ENCODE assay signal across 26 mouse cellular contexts in genomic region chr6:143023691-143024090, GRCm38 (mm10). TPM values are rescaled to one million over a fixed set of nuclear protein-coding genes. Genes with fewer than 3 reads are reported as not detected.
"Had no signal": no experiment of that assay in that cellular context is flagged by ENCODE, and none has a peak within 500 bp of the region (broad histone marks: within the 10 kb centered on the region; RNA-seq: fewer than 3 reads in every experiment).

No protein-coding gene starts in this region.

- H3K4me3 ChIP-seq: embryonic facial prominence, embryonic 10.5 days; embryonic facial prominence, embryonic 12.5 days; embryonic facial prominence, embryonic 13.5 days; embryonic facial prominence, embryonic 15.5 days; erythroblast, embryonic 14.5 days; forebrain, embryonic 10.5 days; forebrain, embryonic 12.5 days; forebrain, embryonic 13.5 days; forebrain, embryonic 15.5 days; gastrocnemius, adult 2 months; heart, adult 2 months had no signal

- H3K27me3 ChIP-seq: embryonic facial prominence, embryonic 12.5 days; embryonic facial prominence, embryonic 13.5 days; embryonic facial prominence, embryonic 15.5 days; forebrain, embryonic 12.5 days; forebrain, embryonic 13.5 days; forebrain, embryonic 15.5 days had no signal

- H3K27ac ChIP-seq: embryonic facial prominence, embryonic 10.5 days; embryonic facial prominence, embryonic 12.5 days; embryonic facial prominence, embryonic 13.5 days; embryonic facial prominence, embryonic 15.5 days; forebrain, embryonic 10.5 days; forebrain, embryonic 12.5 days; forebrain, embryonic 13.5 days; forebrain, embryonic 15.5 days; gastrocnemius, adult 2 months; heart, adult 2 months had no signal

- H3K4me1 ChIP-seq: embryonic facial prominence, embryonic 10.5 days; embryonic facial prominence, embryonic 12.5 days; embryonic facial prominence, embryonic 13.5 days; embryonic facial prominence, embryonic 15.5 days; forebrain, embryonic 10.5 days; forebrain, embryonic 12.5 days; forebrain, embryonic 15.5 days had no signal

- H3K9me3 ChIP-seq: embryonic facial prominence, embryonic 10.5 days; embryonic facial prominence, embryonic 12.5 days; embryonic facial prominence, embryonic 13.5 days; embryonic facial prominence, embryonic 15.5 days; forebrain, embryonic 10.5 days; forebrain, embryonic 12.5 days; forebrain, embryonic 13.5 days; forebrain, embryonic 15.5 days had no signal

- DNase-seq: cerebellum, adult 2 months; cerebellum, adult 8-10 months; cerebellum, adult 9-10 months; cerebellum, adult 9-11 months; cerebellum, postnatal 10 days; cerebellum, postnatal 14 days; cerebellum, postnatal 25 days; cerebellum, postnatal 36 days; embryo, embryonic 11 days; forebrain, postnatal 0 days; gastrocnemius, adult 2 months; gastrocnemius, postnatal 10 days; gastrocnemius, postnatal 14 days; gastrocnemius, postnatal 25 days; gastrocnemius, postnatal 36 days; heart, adult 2 months had no signal

RNA-seq across cellular contexts. Expression of gene St8sia1, which starts 59.4 kb away (rescaled TPM):
- total RNA-seq: granulocyte monocyte progenitor cell, adult 5-6 weeks had no signal
- polyA plus RNA-seq: erythroblast, embryonic 14.5 days had no signal
